Mouse (Mus musculus): ENCODE measurements at regions not wholly inside any gene's neighbourhood (a gene's known extent, or its start where the extent isn't known, plus 50 kb on each side); places are given as distances from the start of the nearest gene placed in this dataset.

DNA sequence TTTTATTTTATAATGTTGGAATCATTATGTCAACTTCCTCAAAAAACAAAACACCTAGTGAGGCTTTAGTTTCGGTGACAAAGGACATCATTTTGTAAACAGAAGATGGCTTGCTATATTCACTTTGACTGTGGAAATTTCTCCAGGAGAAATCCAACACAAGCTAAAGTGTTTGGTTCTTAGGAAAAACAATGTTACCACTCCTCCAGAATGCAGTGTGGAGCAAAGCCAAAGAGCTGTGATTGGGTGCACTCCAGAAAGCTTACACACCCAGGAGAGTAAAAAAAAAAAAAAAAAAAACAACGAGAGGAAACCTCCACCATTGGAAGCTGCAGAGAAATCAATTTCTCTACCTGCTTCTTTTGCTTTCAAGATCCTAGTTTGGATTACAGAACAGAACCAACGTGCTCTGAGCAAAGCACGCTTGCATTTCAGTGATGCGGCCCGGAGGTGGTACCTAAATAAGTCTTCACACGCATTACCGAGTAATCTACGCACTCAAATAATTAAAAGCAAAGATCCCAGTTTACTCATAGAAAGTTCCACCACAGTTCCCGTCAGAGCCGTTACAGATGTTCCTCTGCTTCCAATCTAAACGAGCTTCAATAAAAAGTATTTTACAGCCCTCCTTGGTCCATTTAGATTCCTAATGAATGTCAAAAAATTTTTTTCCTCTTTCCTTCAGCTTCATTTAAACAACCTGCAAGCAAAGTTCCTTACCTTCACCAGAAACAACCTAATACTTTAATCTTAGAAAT, 199.5 kb upstream of the Gk2 start:
- no peak for DNase-seq

DNA sequence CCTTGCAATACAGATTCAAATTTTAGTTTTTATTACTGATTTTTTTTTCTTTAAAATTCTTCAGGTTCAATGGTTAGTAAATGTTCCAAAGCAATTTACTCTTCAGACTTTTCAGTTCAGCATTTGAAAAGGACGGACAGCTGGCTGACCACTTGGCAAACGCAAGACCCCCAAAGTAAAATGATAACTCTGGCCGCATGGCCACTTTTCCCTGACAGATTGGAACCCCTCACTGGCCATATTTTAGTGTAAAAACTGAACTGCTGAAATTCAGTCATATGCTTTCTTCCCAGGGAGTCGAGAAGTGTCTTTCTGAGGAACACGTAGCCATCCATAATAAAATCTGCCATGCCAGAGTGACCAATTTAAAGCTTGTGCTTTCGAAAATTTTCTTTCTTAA, 198.4 kb upstream of the Gk2 start:
- DNase-seq, result no peak

DNA sequence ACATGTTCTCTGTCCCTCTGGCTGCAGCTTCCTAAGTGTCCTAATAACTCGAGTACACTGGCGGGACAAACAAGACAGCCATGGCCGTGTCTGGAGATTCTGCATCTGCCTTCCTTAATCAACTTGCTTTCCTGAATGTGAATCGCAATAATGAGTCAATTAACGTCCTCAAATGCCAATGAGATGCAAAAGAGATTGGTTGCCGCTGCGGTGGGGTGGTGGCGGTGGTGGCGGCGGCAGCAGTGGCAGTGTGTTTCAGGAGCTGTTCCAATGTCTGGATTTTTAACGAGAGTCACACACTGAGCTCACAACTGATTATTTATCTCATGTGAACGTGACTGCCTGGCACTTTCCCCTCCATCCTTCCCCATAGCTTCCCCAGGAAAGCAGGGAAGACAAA, 197.6 kb upstream of the Gk2 start:
- DNase-seq, result no peak

- no peak for DNase-seq
These were observed 185.4 kb upstream of the Gk2 start for GRCm38 (mm10) chr5:97642251-97642650.

DNA sequence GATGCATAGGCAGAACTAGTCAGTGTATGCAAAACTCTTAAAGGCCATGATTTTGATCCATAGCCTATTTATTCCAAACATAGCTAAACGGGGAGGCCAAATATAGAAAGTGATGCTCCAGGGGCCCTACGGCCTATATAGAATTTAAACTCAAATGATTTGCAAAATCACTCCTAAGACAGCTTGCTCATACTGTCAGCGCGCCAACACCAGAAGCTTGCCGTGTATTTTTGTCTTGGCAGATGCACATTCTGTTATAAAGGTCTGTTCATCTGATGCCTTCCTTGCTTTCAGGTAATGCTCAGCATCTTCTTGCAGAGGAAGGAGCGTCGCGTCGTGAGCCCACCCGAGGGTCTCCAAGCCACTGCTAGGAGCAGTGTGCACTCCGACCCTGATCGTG, 184.8 kb upstream of the Gk2 start:
- DNase-seq, result no peak

DNA sequence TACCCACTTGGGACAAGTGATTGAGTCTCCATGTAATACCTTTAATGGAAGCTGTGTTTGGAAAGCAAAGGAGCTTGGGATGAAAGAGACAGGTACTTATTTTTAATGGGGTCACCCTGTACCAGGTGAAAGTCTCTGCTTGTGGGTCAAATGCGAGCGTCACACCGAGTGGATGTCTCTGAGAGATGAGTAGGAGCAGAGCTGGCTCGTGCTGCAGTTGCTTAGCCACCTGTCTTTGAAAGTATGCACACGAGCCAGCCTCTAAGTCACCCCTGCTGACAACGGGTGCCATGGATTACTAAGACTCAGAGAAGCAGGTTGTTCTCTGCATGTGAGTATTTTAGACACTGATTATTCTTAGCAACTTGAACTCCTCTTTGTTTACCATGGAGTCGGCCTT, 179.5 kb upstream of the Gk2 start:
- DNase-seq, result no peak

DNA sequence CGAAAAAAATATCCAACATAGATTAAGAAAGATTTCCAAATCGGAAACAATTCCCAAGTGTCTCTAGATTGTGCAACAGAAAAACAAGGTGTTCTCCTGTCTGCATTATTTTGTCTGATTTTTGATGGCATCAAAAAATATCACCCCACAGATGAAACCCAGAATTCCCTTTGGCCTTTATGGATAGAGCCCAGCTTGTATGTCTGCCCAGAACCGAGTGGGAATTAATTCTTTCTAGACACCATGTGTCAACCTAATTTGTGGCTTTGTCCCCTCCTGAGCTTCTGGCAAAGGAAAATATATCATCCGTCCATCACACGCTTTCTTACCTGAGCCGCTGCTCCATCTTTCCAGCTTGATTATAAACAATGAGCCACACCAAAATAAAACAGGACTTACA, 176.9 kb upstream of the Gk2 start:
- DNase-seq, result no peak

DNA sequence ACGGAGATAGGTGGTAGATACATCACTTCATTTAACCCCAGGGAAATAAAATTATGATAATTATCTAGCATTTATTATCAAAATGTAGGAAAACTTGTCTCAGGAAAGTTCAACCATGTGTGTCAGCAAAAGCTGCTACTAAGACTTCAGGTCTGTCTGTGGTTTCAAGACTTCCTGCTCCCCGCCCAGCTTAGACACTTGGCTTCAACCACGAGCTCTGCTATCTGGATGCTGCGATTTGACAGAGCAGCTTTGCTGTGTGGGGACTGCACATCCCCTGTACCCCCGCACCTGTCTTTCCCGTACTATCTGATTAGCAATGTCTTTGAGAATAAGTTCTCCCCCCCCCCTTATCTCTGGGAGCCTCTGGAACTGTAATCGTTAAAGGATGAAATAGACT, 176.0 kb upstream of the Gk2 start:
- DNase-seq, result no peak

- DNase-seq, result no peak
These were observed 168.4 kb upstream of the Gk2 start for GRCm38 (mm10) chr5:97625200-97625599.

DNA sequence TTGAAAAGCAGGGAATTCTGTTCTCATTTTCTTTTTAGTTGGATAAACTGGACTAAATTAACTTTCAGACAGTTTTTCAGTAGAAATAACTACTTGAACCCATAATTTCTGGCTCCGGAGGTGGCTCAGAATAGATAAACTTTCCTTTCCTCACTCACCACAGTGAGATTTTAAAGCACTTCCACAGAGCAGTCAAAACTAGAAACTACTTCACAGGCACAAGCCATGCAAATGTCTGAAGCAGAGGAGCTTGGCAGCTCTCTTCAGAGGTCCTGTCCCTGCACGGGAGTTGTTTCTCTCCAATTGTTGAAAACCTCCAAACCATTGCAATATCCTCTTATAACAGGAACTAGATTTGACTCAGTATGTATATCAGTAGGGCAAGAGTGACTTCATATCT, 163.1 kb upstream of the Gk2 start:
- DNase-seq, result no peak

- no peak for DNase-seq
These were observed 161.6 kb upstream of the Gk2 start for GRCm38 (mm10) chr5:97618411-97618810.

GRCm38 (mm10) chr5:97602176-97602575, 145.4 kb upstream of the Gk2 start:
- DNase-seq, result no peak

GRCm38 (mm10) chr5:97601384-97601783, 144.6 kb upstream of the Gk2 start:
- DNase-seq, result no peak

DNA sequence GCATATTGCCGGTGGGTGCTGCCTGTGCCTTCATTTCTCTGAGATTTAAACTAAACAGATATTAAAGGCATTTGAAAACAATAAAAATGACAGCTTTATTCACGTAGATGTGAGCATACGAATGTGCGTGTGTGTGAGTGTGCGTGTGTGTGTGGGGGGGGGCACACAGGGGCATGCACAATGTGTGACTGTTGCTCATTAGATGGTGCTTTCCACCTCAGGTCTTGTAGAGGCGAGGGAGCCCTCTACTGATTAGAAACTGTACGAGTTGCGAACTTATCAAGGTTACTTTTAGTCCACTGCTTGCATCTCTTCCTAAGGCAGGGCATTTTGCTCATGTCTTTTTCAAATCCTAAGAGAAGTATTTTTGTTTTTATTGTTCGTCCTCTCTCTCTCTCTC, 141.9 kb upstream of the Gk2 start:
- no peak for DNase-seq

DNA sequence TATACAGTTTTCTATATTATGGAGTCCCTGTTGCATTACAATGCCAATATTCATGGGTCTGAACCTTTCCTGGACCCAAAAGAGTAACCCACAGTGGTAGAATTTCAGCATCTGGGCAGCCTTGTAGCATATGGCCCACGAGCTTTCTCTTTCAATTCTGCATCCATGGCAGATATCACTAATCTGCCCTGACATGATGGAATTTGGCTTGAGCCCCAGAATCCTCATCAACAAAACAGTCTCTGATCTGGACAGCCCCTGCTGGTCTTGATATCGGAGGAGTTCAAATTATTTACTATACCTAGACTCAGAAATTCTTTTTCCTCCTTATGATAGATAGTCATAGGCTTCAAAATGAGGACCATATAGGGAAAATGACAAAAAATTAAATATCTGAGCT, 139.1 kb upstream of the Gk2 start:
- DNase-seq, result no peak

- no peak for DNase-seq
These were observed 137.3 kb upstream of the Gk2 start for GRCm38 (mm10) chr5:97594081-97594480.

DNA sequence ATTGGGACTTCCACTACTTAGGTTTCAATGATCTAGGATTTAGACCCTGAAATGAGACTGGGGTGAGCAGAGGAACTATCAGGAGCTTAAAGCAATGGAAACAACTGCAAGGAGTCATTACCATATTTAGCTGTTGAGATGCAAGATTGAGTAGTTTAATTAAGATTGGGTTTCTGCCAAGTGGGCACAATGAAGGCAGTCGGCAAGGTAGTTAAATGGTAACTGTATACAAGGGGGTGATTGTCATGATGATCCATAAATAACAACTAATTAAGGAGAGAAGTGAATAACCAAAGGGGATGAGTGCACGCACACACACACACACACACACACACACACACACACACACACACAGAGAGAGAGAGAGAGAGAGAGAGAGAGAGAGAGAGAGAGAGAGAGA, 125.7 kb upstream of the Gk2 start:
- DNase-seq, result no peak

- DNase-seq, result no peak
These were observed 108.7 kb upstream of the Gk2 start for GRCm38 (mm10) chr5:97565486-97565885.

GRCm38 (mm10) chr5:97563724-97564123, 106.9 kb upstream of the Gk2 start:
- no peak for DNase-seq

DNA sequence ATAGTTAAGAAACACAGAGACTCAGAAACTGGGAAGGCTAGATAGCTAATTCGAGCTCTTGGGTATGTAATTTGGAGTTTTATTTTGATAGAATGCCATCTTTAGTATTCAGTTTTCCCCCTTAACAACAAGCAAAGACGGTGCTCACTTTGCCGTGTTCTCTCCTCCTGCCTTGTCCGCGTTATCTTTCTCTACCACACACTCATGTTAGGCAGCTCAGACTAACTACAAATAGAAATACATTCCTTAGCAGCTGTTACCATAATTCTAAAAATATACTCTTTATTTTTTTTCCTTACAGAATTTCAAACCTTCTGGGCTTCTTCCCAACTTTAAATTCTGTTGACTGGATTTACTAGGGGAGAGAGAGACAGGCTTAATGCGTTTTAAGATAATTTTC, 97.5 kb upstream of the Gk2 start:
- DNase-seq, result no peak

GRCm38 (mm10) chr5:97553122-97553521, 96.3 kb upstream of the Gk2 start:
- DNase-seq, result peak in 1 of 2 experiments; percentile 60

- DNase-seq, result no peak
These were observed 80.9 kb upstream of the Gk2 start for GRCm38 (mm10) chr5:97537492-97538257.

- no peak for DNase-seq
These were observed 76.9 kb upstream of the Gk2 start for GRCm38 (mm10) chr5:97533733-97534132.

DNA sequence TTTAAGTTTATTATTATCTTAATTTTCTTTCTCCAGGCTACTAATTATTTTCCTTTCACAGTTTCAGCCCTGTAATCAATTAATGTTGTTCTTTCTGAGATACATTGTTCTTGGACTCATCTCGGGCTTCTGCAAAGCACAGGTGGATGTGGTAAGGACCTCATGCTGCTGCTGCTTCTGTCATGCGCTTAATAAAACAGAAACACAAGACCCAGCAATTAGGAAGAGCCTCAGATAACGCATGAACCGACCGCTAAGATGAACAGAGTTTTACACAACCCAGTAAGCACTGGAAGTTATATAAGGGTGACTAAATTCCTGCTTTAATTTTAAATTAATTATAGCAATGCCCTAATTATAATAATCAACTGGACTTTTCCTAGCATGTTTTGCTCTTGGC, 70.7 kb upstream of the Gk2 start:
- DNase-seq, result no peak

All from kidney, postnatal 36 days (tissue).